ENCODE assay signal across 8 mouse cellular contexts in genomic region chr12:71217866-71218522, GRCm38 (mm10).
A peak's percentile ranks its signal among the peaks of the same experiment; 100 is the strongest.
DNase-seq lines count a peak whose midpoint lies in the region; ATAC-seq lines count a peak whose summit lies in the region.

No protein-coding gene starts in this region.

- no peaks in the 10 kb centered on the region for H3K4me1 ChIP-seq in forebrain, embryonic 14.5 days (ENCODE audit: control insufficient read depth, insufficient read depth, low read length)
- H3K4me1 ChIP-seq in forebrain, embryonic 16.5 days (replicated peaks; ENCODE audit: control insufficient read depth, insufficient read depth, low read length) = 0 out of 2 replicates have a peak, but pooled peaks cover 3% of the 10 kb centered on the region
- H3K4me1 ChIP-seq in heart, embryonic 11.5 days (ENCODE audit: control insufficient read depth, insufficient read depth, low read length) = peaks cover 6% of the 10 kb centered on the region

- H3K4me3 ChIP-seq in forebrain, embryonic 14.5 days (ENCODE audit: low read depth, low read length) = no peak overlapping the region
- H3K4me3 ChIP-seq in forebrain, embryonic 16.5 days (replicated peaks; ENCODE audit: low read length) = no peak overlapping the region
- H3K4me3 ChIP-seq in heart, embryonic 11.5 days (ENCODE audit: low read depth, low read length) = no peak overlapping the region

- peak; percentile 44 for ATAC-seq in forebrain, embryonic 14.5 days
- no peak for ATAC-seq in forebrain, embryonic 16.5 days
- peak; percentile 55 for ATAC-seq in heart, embryonic 11.5 days (replicated peaks; ENCODE audit: insufficient number of reproducible peaks, low FRiP score, low TSS enrichment)

- H3K27me3 ChIP-seq in forebrain, embryonic 14.5 days (replicated peaks; ENCODE audit: control insufficient read depth, insufficient read depth, low read length) = no peaks in the 10 kb centered on the region
- H3K27me3 ChIP-seq in forebrain, embryonic 16.5 days (replicated peaks; ENCODE audit: control insufficient read depth, insufficient read depth, low read length) = no peaks in the 10 kb centered on the region
- no peaks in the 10 kb centered on the region for H3K27me3 ChIP-seq in heart, embryonic 11.5 days (ENCODE audit: control insufficient read depth, insufficient read depth, low read length)

- peaks cover 39% of the 10 kb centered on the region for H3K36me3 ChIP-seq in forebrain, embryonic 14.5 days (ENCODE audit: control insufficient read depth, insufficient read depth, low read length)
- H3K36me3 ChIP-seq in forebrain, embryonic 16.5 days (ENCODE audit: control insufficient read depth, insufficient read depth) = peaks cover 10% of the 10 kb centered on the region
- H3K36me3 ChIP-seq in heart, embryonic 11.5 days (ENCODE audit: control insufficient read depth, insufficient read depth, low read length) = peaks cover 12% of the 10 kb centered on the region

- H3K9ac ChIP-seq in forebrain, embryonic 14.5 days (ENCODE audit: low read length) = no peak overlapping the region
- no peak overlapping the region for H3K9ac ChIP-seq in forebrain, embryonic 16.5 days (replicated peaks; ENCODE audit: low read depth, low read length)
- H3K9ac ChIP-seq in heart, embryonic 11.5 days (ENCODE audit: low read depth, low read length) = no peak overlapping the region

- peak; percentile 46 for DNase-seq in forebrain, embryonic 14.5 days (ENCODE audit: low spot score)
- DNase-seq in ovary, postnatal 36 days (ENCODE audit: low spot score) = peak; percentile 9
- DNase-seq in ovary, postnatal 14 days (ENCODE audit: low spot score) = no peak
- DNase-seq in lung, postnatal 10 days = peak; percentile 68
- DNase-seq in right cerebral cortex, postnatal 36 days (ENCODE audit: low spot score in 2 of 2) = no peak
- DNase-seq in left cerebral cortex, adult 18-20 months (ENCODE audit: low spot score in 2 of 2) = no peak

- no peaks in the 10 kb centered on the region for H3K9me3 ChIP-seq in forebrain, embryonic 14.5 days (replicated peaks; ENCODE audit: control insufficient read depth, low read length)
- H3K9me3 ChIP-seq in forebrain, embryonic 16.5 days (ENCODE audit: control insufficient read depth, low read length) = no peaks in the 10 kb centered on the region
- no peaks in the 10 kb centered on the region for H3K9me3 ChIP-seq in heart, embryonic 11.5 days (replicated peaks; ENCODE audit: control insufficient read depth, low read length)

- WGBS in forebrain, embryonic 14.5 days = 76% methylated on average over 6 of the region's 6 CpGs
- WGBS in forebrain, embryonic 16.5 days = 62% methylated on average over 6 of the region's 6 CpGs
- WGBS in heart, embryonic 11.5 days (ENCODE audit: insufficient replicate concordance) = 59% methylated on average over 6 of the region's 6 CpGs

- H3K27ac ChIP-seq in forebrain, embryonic 14.5 days (ENCODE audit: low read depth, low read length) = no peak overlapping the region
- H3K27ac ChIP-seq in forebrain, embryonic 16.5 days (ENCODE audit: low read length) = no peak overlapping the region
- no peak overlapping the region for H3K27ac ChIP-seq in heart, embryonic 11.5 days (ENCODE audit: low read depth, low read length)

- no peak overlapping the region for H3K4me2 ChIP-seq in forebrain, embryonic 14.5 days (ENCODE audit: low read length)
- no peak overlapping the region for H3K4me2 ChIP-seq in forebrain, embryonic 16.5 days (ENCODE audit: low read length)
- H3K4me2 ChIP-seq in heart, embryonic 11.5 days = no peak overlapping the region

Comparison
In these comparisons a context has a peak if more than half of its experiments do, and no peak if none do; other contexts are left out.
1. DNase-seq: peak in forebrain, embryonic 14.5 days (single experiment), ovary, postnatal 36 days (single experiment) and lung, postnatal 10 days (single experiment); none in ovary, postnatal 14 days (single experiment), right cerebral cortex, postnatal 36 days (0 of 2) and left cerebral cortex, adult 18-20 months (0 of 2).